Mouse (Mus musculus): ENCODE measurements around the gene Ceacam9.
"Not testable (repeated sequence)": the region's sequence is repeated elsewhere in the genome, so short reads cannot be mapped to it uniquely, and the experiment has no call there.

The Ceacam9 gene

GRCm38 (mm10) chr7:16721629-16722028, at the start of gene Ceacam9:
Ceacam9 (plus strand) TSS chr7:16721929.
- no peak for DNase-seq (ENCODE audit: low spot score in 2 of 2)

GRCm38 (mm10) chr7:16673823-16674222, 47.9 kb upstream of the Ceacam9 start:
- DNase-seq (ENCODE audit: low spot score in 2 of 2), result no peak

GRCm38 (mm10) chr7:16674699-16675098, 47.0 kb upstream of the Ceacam9 start:
- not testable (repeated sequence) for DNase-seq (ENCODE audit: low spot score in 2 of 2)

GRCm38 (mm10) chr7:16675605-16676004, 46.1 kb upstream of the Ceacam9 start, which contains the start of gene Ceacam15:
Ceacam15 (minus strand) TSS chr7:16675705.
- no peak for DNase-seq (ENCODE audit: low spot score in 2 of 2)

- DNase-seq (ENCODE audit: low spot score in 2 of 2), result not testable (repeated sequence)
These were observed 41.5 kb upstream of the Ceacam9 start for GRCm38 (mm10) chr7:16680194-16680593.

- DNase-seq (ENCODE audit: low spot score in 2 of 2), result no peak
These were observed 32.5 kb upstream of the Ceacam9 start for GRCm38 (mm10) chr7:16689196-16689595.

GRCm38 (mm10) chr7:16695025-16695424, 26.7 kb upstream of the Ceacam9 start:
- peak; percentile 29 to 68 for DNase-seq (ENCODE audit: low spot score in 2 of 2)

- no peak for DNase-seq (ENCODE audit: low spot score in 2 of 2)
These were observed 22.7 kb upstream of the Ceacam9 start for GRCm38 (mm10) chr7:16699042-16699441.

- DNase-seq (ENCODE audit: low spot score in 2 of 2), result no peak
These were observed 21.1 kb upstream of the Ceacam9 start for GRCm38 (mm10) chr7:16700583-16700982.

- DNase-seq (ENCODE audit: low spot score in 2 of 2), result no peak
These were observed 15.3 kb upstream of the Ceacam9 start for GRCm38 (mm10) chr7:16706385-16706784.

GRCm38 (mm10) chr7:16708244-16708643, 13.5 kb upstream of the Ceacam9 start:
- DNase-seq (ENCODE audit: low spot score in 2 of 2), result no peak

GRCm38 (mm10) chr7:16710604-16711003, 11.1 kb upstream of the Ceacam9 start:
- DNase-seq (ENCODE audit: low spot score in 2 of 2), result no peak

GRCm38 (mm10) chr7:16712633-16713415, 8.9 kb upstream of the Ceacam9 start:
- DNase-seq (ENCODE audit: low spot score in 2 of 2), result no peak

- DNase-seq (ENCODE audit: low spot score in 2 of 2), result not testable (repeated sequence)
These were observed 5.1 kb upstream of the Ceacam9 start for GRCm38 (mm10) chr7:16716456-16717152.

GRCm38 (mm10) chr7:16722490-16722889, 761 bp downstream of the Ceacam9 start:
- not testable (repeated sequence) for DNase-seq (ENCODE audit: low spot score in 2 of 2)

GRCm38 (mm10) chr7:16728596-16729348, 7.0 kb downstream of the Ceacam9 start:
- DNase-seq (ENCODE audit: low spot score in 2 of 2), result peak; percentile 56 to 87

- DNase-seq (ENCODE audit: low spot score in 2 of 2), result not testable (repeated sequence)
These were observed 7.8 kb downstream of the Ceacam9 start for GRCm38 (mm10) chr7:16729563-16729962.

GRCm38 (mm10) chr7:16730791-16731190, 9.1 kb downstream of the Ceacam9 start:
- no peak for DNase-seq (ENCODE audit: low spot score in 2 of 2)

- DNase-seq (ENCODE audit: low spot score in 2 of 2), result no peak
These were observed 10.2 kb downstream of the Ceacam9 start for GRCm38 (mm10) chr7:16731893-16732422.

- DNase-seq (ENCODE audit: low spot score in 2 of 2), result no peak
These were observed 15.9 kb downstream of the Ceacam9 start for GRCm38 (mm10) chr7:16737606-16738072.

- DNase-seq (ENCODE audit: low spot score in 2 of 2), result peak; percentile 94 to 96
These were observed 16.5 kb downstream of the Ceacam9 start, which contains the start of gene Ap2s1 for GRCm38 (mm10) chr7:16738073-16738696. Ap2s1 (plus strand) TSS chr7:16738410.

Data from spleen, postnatal 4 days (tissue).